Mouse (Mus musculus): Measurements from ENCODE around the gene Kansl1.

- TF ChIP-seq CTCF (IDR thresholded peaks at IDR 0.05; ENCODE audit: low read depth, low read length) (no peak), POLR2A (IDR thresholded peaks at IDR 0.05; ENCODE audit: insufficient read depth, low read length) (no peak), EP300 (IDR thresholded peaks at IDR 0.05; ENCODE audit: insufficient read depth, low read depth, low read length) (no peak)
Observed at GRCm38 (mm10) chr11:104367486-104368190, 101.0 kb downstream of the Kansl1 start.

Data from ES-Bruce4 (cell line).